Mouse (Mus musculus) thymus, adult 2 months (tissue): ENCODE data around the gene Peli2.
"Not testable (repeated sequence)": the region's sequence is repeated elsewhere in the genome, so short reads cannot be mapped to it uniquely, and the experiment has no call there.

Experiments used
- CTCF ChIP-seq: fragments of 200-500 bp; IDR thresholded peaks from 2 replicates; pipeline ENCODE4 v1.5.1; 2012; ENCODE audit warnings: mild to moderate bottlenecking, control low read depth, low read length, moderate library complexity, borderline replicate concordance; ENCODE audit not compliant: control insufficient read depth, poor library complexity, insufficient read depth; ENCODE audit errors: extremely low read depth
- POLR2A ChIP-seq: fragments of 200-500 bp; IDR thresholded peaks from 2 replicates; pipeline ENCODE4 v1.6.1; 2012; ENCODE audit warnings: mild to moderate bottlenecking, low read length, control low read depth, moderate library complexity; ENCODE audit not compliant: control insufficient read depth, poor library complexity, insufficient read depth; ENCODE audit errors: extremely low read depth

DNA sequence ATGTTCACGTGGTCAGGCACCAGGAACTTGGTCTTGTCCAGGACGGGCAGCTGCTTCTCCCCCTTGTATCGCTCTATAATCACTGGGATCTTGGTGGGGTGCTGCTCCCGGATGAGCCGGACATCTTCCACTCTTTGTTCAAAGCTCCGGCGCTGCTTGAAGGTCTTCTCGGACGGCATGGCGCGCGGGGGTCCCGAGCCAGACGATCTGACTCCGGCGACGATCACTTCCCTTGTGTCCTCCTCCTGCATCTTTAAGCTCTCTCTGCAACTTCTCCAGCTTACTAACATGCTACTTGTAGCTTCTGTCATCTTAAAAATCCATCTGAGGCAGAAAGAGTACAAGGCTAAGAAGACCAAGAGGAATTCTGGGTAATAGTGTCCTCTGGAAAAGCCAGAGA lies 41.0 kb upstream of the Peli2 start:
- not testable (repeated sequence) for TF ChIP-seq CTCF, POLR2A
